Mouse (Mus musculus): Measurements from ENCODE around the gene Cxcl9.

The Cxcl9 gene

DNA sequence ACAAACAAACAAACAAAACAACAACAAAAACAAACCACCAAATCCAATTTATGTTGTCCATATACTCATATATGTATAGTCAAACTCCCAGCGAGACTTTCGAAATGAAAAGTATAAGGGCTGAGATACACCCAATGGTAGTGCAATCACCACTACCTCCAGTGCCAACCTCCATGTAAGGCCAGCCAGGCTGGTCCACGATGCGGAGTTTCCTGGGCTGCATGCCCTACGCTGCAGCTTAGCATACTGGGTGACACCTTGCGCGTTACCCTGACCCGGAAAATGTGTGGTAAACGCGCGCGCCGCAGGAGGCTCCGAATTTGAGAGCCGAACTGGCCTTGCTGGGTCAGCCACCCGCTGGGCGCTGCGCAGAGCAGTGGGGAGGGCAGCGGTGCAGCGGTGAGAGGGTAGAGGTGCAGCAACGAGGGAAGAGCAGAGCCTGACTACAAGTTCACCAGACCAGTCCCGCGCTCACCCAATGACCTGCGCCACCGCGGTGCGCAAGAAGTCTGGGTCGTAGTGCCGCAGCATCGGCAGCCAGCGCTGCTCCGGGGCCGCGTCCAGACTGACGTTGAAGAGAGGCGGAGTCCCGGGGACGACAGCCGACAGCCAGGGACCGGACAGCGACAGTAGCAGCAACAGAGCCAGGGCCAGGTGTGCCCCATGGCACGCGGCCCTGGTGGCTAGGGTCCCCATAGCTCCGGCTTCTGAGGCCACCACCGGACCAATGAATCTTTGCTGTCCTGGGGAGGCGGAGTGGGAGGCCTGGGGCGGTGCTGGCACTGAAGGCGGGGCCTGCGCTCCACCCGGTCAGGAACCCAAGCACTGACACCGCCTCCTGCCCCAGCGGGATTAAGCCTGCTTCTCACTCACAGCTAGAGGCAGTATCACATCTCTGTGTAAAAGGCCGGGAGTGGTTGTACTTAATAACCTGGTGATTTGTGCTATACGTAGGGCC lies 50.2 kb downstream of the Cxcl9 start, which contains the start of gene Naaa:
Naaa (minus strand) TSS at position 734 of the 958 bp plus-strand sequence.
- DNase-seq: peak; percentile 89 to 91
